Mouse (Mus musculus): Measurements from ENCODE around the gene Ctsa. TPM values are rescaled to one million over a fixed set of nuclear protein-coding genes. Genes with fewer than 3 reads are reported as not detected.

Gene Ctsa
- polyA plus RNA-seq, 1 experiment from 2014 or later: 83.3 TPM

DNA sequence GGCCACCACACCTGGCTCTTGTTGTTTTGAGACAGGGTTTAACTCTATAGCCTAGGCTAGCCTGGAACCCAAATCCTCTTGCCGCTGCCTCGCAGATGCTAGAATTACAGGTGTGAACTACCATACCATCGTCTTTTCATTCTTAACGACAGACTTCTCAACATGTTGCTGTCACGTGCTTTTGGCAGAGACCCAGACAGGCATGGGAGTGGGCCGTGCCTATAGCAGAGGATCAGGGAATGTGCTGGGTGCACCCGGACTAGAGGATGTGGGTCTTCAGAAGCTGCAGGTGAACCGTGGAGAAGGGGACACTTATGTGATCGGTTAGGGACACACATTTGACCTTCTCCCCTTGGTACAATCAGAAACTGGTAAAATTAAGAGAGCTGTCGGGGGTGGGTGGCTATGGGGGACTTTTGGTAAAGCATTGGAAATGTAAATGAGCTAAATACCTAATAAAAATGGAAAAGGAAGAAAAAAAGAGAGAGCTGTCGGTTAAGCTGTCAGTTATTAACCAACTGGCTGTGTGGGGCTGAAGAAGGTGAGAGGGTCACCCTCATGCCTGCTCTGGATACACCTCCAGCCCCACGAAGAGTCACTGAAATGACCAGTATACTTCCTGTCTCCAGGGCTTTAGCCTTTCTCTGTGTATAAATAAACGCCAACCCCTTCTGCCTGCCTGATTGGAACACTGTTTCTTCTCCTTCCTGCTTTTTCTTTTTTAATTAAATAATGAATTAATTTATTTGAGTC lies 32.2 kb upstream of the Ctsa start:
- ATAC-seq (replicated peaks; ENCODE audit: low FRiP score): no peak
- H3K4me3 ChIP-seq (ENCODE audit: low read depth, low read length): no peak overlapping the region
- DNase-seq (ENCODE audit: low spot score): no peak
- 90% methylated on average over 13 of the region's 13 CpGs for WGBS
- no peaks in the 10 kb centered on the region for H3K9me3 ChIP-seq (ENCODE audit: control insufficient read depth, low read length)
- no peaks in the 10 kb centered on the region; the same call in 1 of the 2 replicates for H3K36me3 ChIP-seq (ENCODE audit: control insufficient read depth, insufficient read depth, low read length)
- no peaks in the 10 kb centered on the region for H3K27me3 ChIP-seq (ENCODE audit: control insufficient read depth, insufficient read depth, low read length)
- no peak overlapping the region for H3K27ac ChIP-seq (ENCODE audit: low read depth, low read length)
- peaks cover 5% of the 10 kb centered on the region; the same call in 1 of the 2 replicates for H3K4me1 ChIP-seq (replicated peaks; ENCODE audit: control insufficient read depth, insufficient read depth, low read length)
- no peak overlapping the region for H3K4me2 ChIP-seq (ENCODE audit: low read depth, low read length, severe bottlenecking)
- no peak overlapping the region for H3K9ac ChIP-seq (ENCODE audit: low read length)

- ATAC-seq (replicated peaks; ENCODE audit: low FRiP score): no peak
- Histone ChIP-seq H3K9me3 (ENCODE audit: control insufficient read depth, low read length) (no peaks in the 10 kb centered on the region), H3K27ac (ENCODE audit: low read depth, low read length) (no peak overlapping the region), H3K4me2 (ENCODE audit: low read depth, low read length, severe bottlenecking) (peak overlapping the region; percentile 60), H3K9ac (ENCODE audit: low read length) (peak overlapping the region; percentile 76), H3K27me3 (ENCODE audit: control insufficient read depth, insufficient read depth, low read length) (no peaks in the 10 kb centered on the region), H3K4me1 (replicated peaks; ENCODE audit: control insufficient read depth, insufficient read depth, low read length) (peaks cover 5% of the 10 kb centered on the region; the same call in 1 of the 2 replicates), H3K36me3 (ENCODE audit: control insufficient read depth, insufficient read depth, low read length) (no peaks in the 10 kb centered on the region; the same call in 1 of the 2 replicates), H3K4me3 (ENCODE audit: low read depth, low read length) (peak overlapping the region; percentile 80; the same call in 1 of the 2 replicates)
- DNase-seq (ENCODE audit: low spot score): no peak
- 92% methylated on average over 16 of the region's 16 CpGs for WGBS
Measured at GRCm38 (mm10) chr2:164803201-164803920, 29.3 kb upstream of the Ctsa start.

- ATAC-seq (replicated peaks; ENCODE audit: low FRiP score) (no peak), DNase-seq (ENCODE audit: low spot score) (no peak)
- Histone ChIP-seq H3K9me3 (ENCODE audit: control insufficient read depth, low read length) (no peaks in the 10 kb centered on the region), H3K9ac (ENCODE audit: low read length) (peak overlapping the region; percentile 76), H3K4me3 (ENCODE audit: low read depth, low read length) (peak overlapping the region; percentile 80), H3K4me1 (replicated peaks; ENCODE audit: control insufficient read depth, insufficient read depth, low read length) (peaks cover 5% of the 10 kb centered on the region; the same call in 1 of the 2 replicates), H3K27me3 (ENCODE audit: control insufficient read depth, insufficient read depth, low read length) (no peaks in the 10 kb centered on the region), H3K27ac (ENCODE audit: low read depth, low read length) (no peak overlapping the region), H3K4me2 (ENCODE audit: low read depth, low read length, severe bottlenecking) (peak overlapping the region; percentile 60), H3K36me3 (ENCODE audit: control insufficient read depth, insufficient read depth, low read length) (no peaks in the 10 kb centered on the region; the same call in 1 of the 2 replicates)
- 64% methylated on average over 1 of the region's 1 CpGs for WGBS
Measured at GRCm38 (mm10) chr2:164803921-164804313, 28.8 kb upstream of the Ctsa start.

DNA sequence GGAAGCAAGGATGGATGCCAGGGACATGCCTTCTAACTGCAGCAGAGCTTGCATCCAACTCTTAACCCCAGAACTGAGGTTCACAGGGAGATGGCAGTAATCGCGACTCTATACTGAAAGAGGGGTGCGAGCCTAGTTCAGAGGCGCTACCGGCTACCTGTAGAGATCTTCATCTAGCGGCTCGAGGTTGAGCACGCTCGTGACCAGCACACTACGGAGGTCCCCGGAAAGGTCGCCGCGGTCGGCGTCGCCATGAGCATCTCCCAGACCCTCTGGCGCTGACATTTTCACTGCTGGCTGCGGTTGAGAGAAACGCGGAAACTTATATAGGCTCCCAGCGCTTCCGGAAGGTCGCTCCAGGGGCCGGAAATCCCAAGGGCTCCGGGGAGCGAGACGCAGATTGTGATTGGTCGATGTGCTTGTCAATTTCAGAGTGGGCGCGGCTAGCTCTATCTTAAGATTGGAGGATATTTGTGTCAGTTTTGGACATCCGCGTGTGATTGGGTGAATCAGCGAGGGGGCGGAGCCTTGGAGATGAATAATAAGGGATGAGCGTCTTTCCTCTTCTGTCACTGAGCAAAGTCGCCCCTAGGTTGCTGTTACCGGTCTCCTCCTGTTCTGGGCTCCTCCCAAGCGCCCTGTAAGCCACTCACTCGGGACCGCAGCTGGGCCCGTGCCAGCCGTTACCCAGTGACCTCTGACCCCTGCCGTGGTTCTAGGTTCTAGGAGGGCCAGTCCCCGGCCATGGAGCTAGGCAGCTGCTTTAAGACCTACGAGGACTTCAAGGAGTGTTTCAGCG lies 27.9 kb upstream of the Ctsa start, which contains the start of the genes Acot8 and Zswim3:
Acot8 (minus strand) TSS at position 350 of the 799 bp plus-strand sequence.
Zswim3 (plus strand) TSS at position 566 of the 799 bp plus-strand sequence.
- Histone ChIP-seq H3K36me3 (ENCODE audit: control insufficient read depth, insufficient read depth, low read length) (no peaks in the 10 kb centered on the region; the same call in 1 of the 2 replicates), H3K4me3 (ENCODE audit: low read depth, low read length) (peak within 1 kb of the TSS; percentile 80), H3K27me3 (ENCODE audit: control insufficient read depth, insufficient read depth, low read length) (no peaks in the 10 kb centered on the region), H3K9me3 (ENCODE audit: control insufficient read depth, low read length) (no peaks in the 10 kb centered on the region), H3K27ac (ENCODE audit: low read depth, low read length) (no peak within 1 kb of the TSS), H3K4me2 (ENCODE audit: low read depth, low read length, severe bottlenecking) (peak within 1 kb of the TSS; percentile 64), H3K4me1 (replicated peaks; ENCODE audit: control insufficient read depth, insufficient read depth, low read length) (peaks cover 5% of the 10 kb centered on the region; the same call in 1 of the 2 replicates), H3K9ac (ENCODE audit: low read length) (peak within 1 kb of the TSS; percentile 76)
- peak; percentile 96 for DNase-seq (ENCODE audit: low spot score)
- ATAC-seq (replicated peaks; ENCODE audit: low FRiP score): peak; percentile 98
- WGBS: under 1% methylated on average over 47 of the region's 47 CpGs

DNA sequence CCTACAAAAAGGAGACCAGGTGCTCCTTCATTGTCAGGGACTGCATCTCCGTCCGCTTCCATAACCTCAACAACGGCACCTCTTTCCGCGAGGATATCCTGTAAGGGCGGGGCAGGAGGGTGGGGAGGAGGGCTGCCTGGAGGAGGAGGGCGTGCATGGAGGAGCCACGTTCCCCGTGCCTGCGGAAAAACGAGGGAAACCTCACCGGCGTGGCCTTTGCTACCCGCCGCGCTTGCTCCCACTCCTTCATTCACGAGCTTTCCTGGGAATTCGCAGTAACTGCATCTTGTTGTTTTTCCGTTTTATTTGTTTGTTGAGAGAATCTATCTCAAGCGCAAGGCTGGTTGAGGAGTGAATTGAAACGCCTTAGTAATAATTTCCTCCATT lies 27.3 kb upstream of the Ctsa start:
- H3K36me3 ChIP-seq (ENCODE audit: control insufficient read depth, insufficient read depth, low read length): no peaks in the 10 kb centered on the region; the same call in 1 of the 2 replicates
- peak overlapping the region; percentile 80 for H3K4me3 ChIP-seq (ENCODE audit: low read depth, low read length)
- ATAC-seq (replicated peaks; ENCODE audit: low FRiP score): peak; percentile 57
- WGBS: 3% methylated on average over 21 of the region's 21 CpGs
- H3K9ac ChIP-seq (ENCODE audit: low read length): peak overlapping the region; percentile 71
- no peak overlapping the region for H3K27ac ChIP-seq (ENCODE audit: low read depth, low read length)
- H3K4me2 ChIP-seq (ENCODE audit: low read depth, low read length, severe bottlenecking): peak overlapping the region; percentile 64
- H3K4me1 ChIP-seq (replicated peaks; ENCODE audit: control insufficient read depth, insufficient read depth, low read length): peaks cover 5% of the 10 kb centered on the region; the same call in 1 of the 2 replicates
- H3K27me3 ChIP-seq (ENCODE audit: control insufficient read depth, insufficient read depth, low read length): no peaks in the 10 kb centered on the region
- H3K9me3 ChIP-seq (ENCODE audit: control insufficient read depth, low read length): no peaks in the 10 kb centered on the region
- peak; percentile 73 for DNase-seq (ENCODE audit: low spot score)

GRCm38 (mm10) chr2:164806614-164807013 lies 26.1 kb upstream of the Ctsa start:
- ATAC-seq (replicated peaks; ENCODE audit: low FRiP score): no peak
- 90% methylated on average over 7 of the region's 7 CpGs for WGBS
- Histone ChIP-seq H3K27me3 (ENCODE audit: control insufficient read depth, insufficient read depth, low read length) (no peaks in the 10 kb centered on the region), H3K27ac (ENCODE audit: low read depth, low read length) (no peak overlapping the region), H3K4me1 (replicated peaks; ENCODE audit: control insufficient read depth, insufficient read depth, low read length) (peaks cover 5% of the 10 kb centered on the region; the same call in 1 of the 2 replicates), H3K36me3 (ENCODE audit: control insufficient read depth, insufficient read depth, low read length) (no peaks in the 10 kb centered on the region), H3K9me3 (ENCODE audit: control insufficient read depth, low read length) (no peaks in the 10 kb centered on the region), H3K9ac (ENCODE audit: low read length) (no peak overlapping the region), H3K4me3 (ENCODE audit: low read depth, low read length) (no peak overlapping the region), H3K4me2 (ENCODE audit: low read depth, low read length, severe bottlenecking) (no peak overlapping the region)
- no peak for DNase-seq (ENCODE audit: low spot score)

- H3K27ac ChIP-seq (ENCODE audit: low read depth, low read length): no peak overlapping the region
- DNase-seq (ENCODE audit: low spot score) (no peak), ATAC-seq (replicated peaks; ENCODE audit: low FRiP score) (no peak)
- no peaks in the 10 kb centered on the region; the same call in 1 of the 2 replicates for H3K36me3 ChIP-seq (ENCODE audit: control insufficient read depth, insufficient read depth, low read length)
- WGBS: 61% methylated on average over 2 of the region's 2 CpGs
- H3K4me3 ChIP-seq (ENCODE audit: low read depth, low read length): no peak overlapping the region
- H3K4me2 ChIP-seq (ENCODE audit: low read depth, low read length, severe bottlenecking): no peak overlapping the region
- no peaks in the 10 kb centered on the region for H3K27me3 ChIP-seq (ENCODE audit: control insufficient read depth, insufficient read depth, low read length)
- no peaks in the 10 kb centered on the region for H3K9me3 ChIP-seq (ENCODE audit: control insufficient read depth, low read length)
- no peak overlapping the region for H3K9ac ChIP-seq (ENCODE audit: low read length)
- H3K4me1 ChIP-seq (replicated peaks; ENCODE audit: control insufficient read depth, insufficient read depth, low read length): no peaks in the 10 kb centered on the region
Measured at GRCm38 (mm10) chr2:164813557-164813956, 19.1 kb upstream of the Ctsa start.

- no peak for ATAC-seq (replicated peaks; ENCODE audit: low FRiP score)
- no peaks in the 10 kb centered on the region for H3K9me3 ChIP-seq (ENCODE audit: control insufficient read depth, low read length)
- H3K4me2 ChIP-seq (ENCODE audit: low read depth, low read length, severe bottlenecking): no peak overlapping the region
- H3K9ac ChIP-seq (ENCODE audit: low read length): no peak overlapping the region
- WGBS: 92% methylated on average over 5 of the region's 5 CpGs
- no peak overlapping the region for H3K4me3 ChIP-seq (ENCODE audit: low read depth, low read length)
- no peak for DNase-seq (ENCODE audit: low spot score)
- no peaks in the 10 kb centered on the region; the same call in 1 of the 2 replicates for H3K36me3 ChIP-seq (ENCODE audit: control insufficient read depth, insufficient read depth, low read length)
- no peaks in the 10 kb centered on the region for H3K4me1 ChIP-seq (replicated peaks; ENCODE audit: control insufficient read depth, insufficient read depth, low read length)
- H3K27me3 ChIP-seq (ENCODE audit: control insufficient read depth, insufficient read depth, low read length): no peaks in the 10 kb centered on the region
- no peak overlapping the region for H3K27ac ChIP-seq (ENCODE audit: low read depth, low read length)
Measured at GRCm38 (mm10) chr2:164815348-164815747, 17.3 kb upstream of the Ctsa start.
